Mouse (Mus musculus): ENCODE results near the gene Hdac8. TPM values are rescaled to one million over a fixed set of nuclear protein-coding genes. Genes with fewer than 3 reads are reported as not detected.

Gene Hdac8
- polyA plus RNA-seq, 1 experiment from 2014 or later: 9.9 TPM

DNA sequence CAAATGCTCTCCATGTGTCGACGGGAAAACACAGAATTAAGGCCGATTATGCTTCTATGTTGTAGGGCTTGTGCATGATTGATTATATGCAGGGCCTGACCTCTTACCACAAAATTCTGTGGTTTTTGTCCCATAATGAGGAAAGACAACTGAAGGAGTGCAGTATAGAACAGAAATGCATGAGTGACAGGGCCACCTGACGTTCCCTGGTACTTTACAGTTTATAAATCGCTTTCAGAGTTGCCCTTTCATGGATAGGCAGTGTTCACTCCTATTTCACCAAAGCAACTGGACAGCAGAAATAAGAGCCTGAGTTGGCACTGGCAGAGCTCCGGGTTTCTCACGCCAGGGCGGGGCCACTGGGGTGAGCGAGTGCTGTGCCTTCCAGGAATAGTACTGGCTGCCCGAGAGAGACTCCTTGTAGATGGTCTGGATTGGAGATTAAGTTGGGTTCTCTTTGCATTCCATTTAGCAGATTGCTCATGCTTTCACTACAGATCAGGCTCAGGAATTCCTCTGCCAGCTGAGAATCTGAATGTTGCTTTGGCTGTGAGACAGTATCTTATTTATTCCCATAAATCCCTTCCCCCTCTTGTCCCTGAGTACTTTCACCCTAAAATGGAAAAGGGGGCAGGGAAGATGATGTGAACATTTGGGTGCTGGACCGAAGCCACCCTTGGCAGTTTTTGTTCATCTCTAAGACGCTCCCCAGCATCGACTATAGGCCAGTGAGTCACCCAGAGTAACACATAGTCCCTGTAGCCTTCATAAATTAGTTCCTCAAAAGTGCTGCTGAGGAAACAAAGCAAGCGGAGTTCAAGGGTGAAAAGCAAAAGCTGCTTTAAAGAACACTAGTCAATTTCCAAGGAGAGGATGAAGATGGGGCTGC lies 155.1 kb downstream of the Hdac8 start:
- Histone ChIP-seq H3K27me3 (ENCODE audit: insufficient read depth, low read length) (no peaks in the 10 kb centered on the region), H3K27ac (no peak overlapping the region), H3K4me3 (replicated peaks; ENCODE audit: low read depth, low read length) (no peak overlapping the region), H3K36me3 (ENCODE audit: insufficient read depth, low read length) (no peaks in the 10 kb centered on the region), H3K9me3 (replicated peaks; ENCODE audit: low read length) (no peaks in the 10 kb centered on the region), H3K4me2 (ENCODE audit: low read length) (no peak overlapping the region), H3K9ac (ENCODE audit: low read depth, low read length) (no peak overlapping the region), H3K4me1 (replicated peaks; ENCODE audit: insufficient read depth, low read length) (no peaks in the 10 kb centered on the region)
- 69% methylated on average over 14 of the region's 14 CpGs for WGBS
- no peak for TF ChIP-seq CTCF (IDR thresholded peaks at IDR 0.05; ENCODE audit: low read depth)
- ATAC-seq (replicated peaks; ENCODE audit: low FRiP score, low read depth): no peak
- peak; percentile 16 for DNase-seq (ENCODE audit: low spot score)

DNA sequence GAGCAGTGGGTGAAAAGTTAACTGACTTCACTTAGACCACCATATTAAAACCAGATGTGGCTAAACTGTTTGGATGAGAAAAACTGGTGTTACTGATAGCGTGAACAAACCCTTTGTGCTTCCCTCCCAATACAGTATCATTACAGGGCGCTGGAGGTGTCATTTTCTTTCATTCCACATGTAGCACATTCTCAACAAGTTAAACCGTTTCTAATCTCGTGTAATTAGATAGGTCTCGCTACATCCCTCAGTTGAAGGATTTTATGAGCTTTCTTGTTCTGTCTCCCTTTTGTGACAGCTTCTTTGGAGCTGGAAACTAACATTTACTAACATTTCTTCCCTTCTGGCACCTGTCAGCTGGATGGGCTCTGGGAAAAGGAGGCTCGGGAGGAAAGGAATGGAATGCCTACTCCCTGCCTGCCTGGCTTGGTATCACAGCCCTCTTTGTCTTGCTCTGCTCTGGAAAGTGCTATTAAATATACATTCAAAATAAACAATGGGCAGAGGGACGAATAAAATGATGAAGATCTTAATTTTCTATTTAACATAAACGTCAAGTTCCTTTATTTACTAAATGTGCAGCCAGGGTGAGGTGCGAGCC lies 156.2 kb downstream of the Hdac8 start:
- DNase-seq (ENCODE audit: low spot score): peak; percentile 53
- no peak overlapping the region for H3K4me2 ChIP-seq (ENCODE audit: low read length)
- ATAC-seq (replicated peaks; ENCODE audit: low FRiP score, low read depth): no peak
- no peaks in the 10 kb centered on the region for H3K9me3 ChIP-seq (replicated peaks; ENCODE audit: low read length)
- no peak overlapping the region for H3K27ac ChIP-seq
- TF ChIP-seq CTCF (IDR thresholded peaks at IDR 0.05; ENCODE audit: low read depth): no peak
- H3K9ac ChIP-seq (ENCODE audit: low read depth, low read length): no peak overlapping the region
- no peaks in the 10 kb centered on the region for H3K27me3 ChIP-seq (ENCODE audit: insufficient read depth, low read length)
- H3K4me1 ChIP-seq (replicated peaks; ENCODE audit: insufficient read depth, low read length): no peaks in the 10 kb centered on the region
- no peak overlapping the region for H3K4me3 ChIP-seq (replicated peaks; ENCODE audit: low read depth, low read length)
- H3K36me3 ChIP-seq (ENCODE audit: insufficient read depth, low read length): no peaks in the 10 kb centered on the region
- WGBS: 52% methylated on average over 9 of the region's 9 CpGs

DNA sequence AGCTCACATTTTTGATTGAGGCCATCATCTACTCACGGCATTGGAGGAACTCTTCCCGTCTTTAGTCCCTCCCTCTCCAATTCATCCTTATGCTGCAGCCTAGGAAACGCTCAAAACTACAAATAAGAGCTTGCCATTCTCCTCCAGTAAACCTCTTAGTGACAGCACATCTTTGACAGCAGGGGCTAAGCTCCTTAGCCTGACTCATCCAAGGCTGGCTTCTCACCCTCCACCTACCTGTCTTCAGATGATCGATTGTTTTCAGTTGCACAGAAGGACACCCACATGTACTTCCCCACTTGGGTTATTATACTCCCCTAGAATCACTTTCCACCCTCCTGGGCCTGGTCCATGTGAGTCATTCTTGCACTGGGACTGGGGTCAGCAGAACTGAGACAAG lies 163.5 kb downstream of the Hdac8 start:
- ATAC-seq (replicated peaks; ENCODE audit: low FRiP score, low read depth): no peak
- no peak overlapping the region for H3K9ac ChIP-seq (ENCODE audit: low read depth, low read length)
- no peak overlapping the region for H3K4me3 ChIP-seq (replicated peaks; ENCODE audit: low read depth, low read length)
- 72% methylated on average over 4 of the region's 4 CpGs for WGBS
- no peak for TF ChIP-seq CTCF (IDR thresholded peaks at IDR 0.05; ENCODE audit: low read depth)
- H3K9me3 ChIP-seq (replicated peaks; ENCODE audit: low read length): no peaks in the 10 kb centered on the region
- no peak overlapping the region for H3K27ac ChIP-seq
- no peak overlapping the region for H3K4me2 ChIP-seq (ENCODE audit: low read length)
- H3K4me1 ChIP-seq (replicated peaks; ENCODE audit: insufficient read depth, low read length): no peaks in the 10 kb centered on the region
- no peaks in the 10 kb centered on the region for H3K36me3 ChIP-seq (ENCODE audit: insufficient read depth, low read length)
- DNase-seq (ENCODE audit: low spot score): no peak
- no peaks in the 10 kb centered on the region for H3K27me3 ChIP-seq (ENCODE audit: insufficient read depth, low read length)

DNA sequence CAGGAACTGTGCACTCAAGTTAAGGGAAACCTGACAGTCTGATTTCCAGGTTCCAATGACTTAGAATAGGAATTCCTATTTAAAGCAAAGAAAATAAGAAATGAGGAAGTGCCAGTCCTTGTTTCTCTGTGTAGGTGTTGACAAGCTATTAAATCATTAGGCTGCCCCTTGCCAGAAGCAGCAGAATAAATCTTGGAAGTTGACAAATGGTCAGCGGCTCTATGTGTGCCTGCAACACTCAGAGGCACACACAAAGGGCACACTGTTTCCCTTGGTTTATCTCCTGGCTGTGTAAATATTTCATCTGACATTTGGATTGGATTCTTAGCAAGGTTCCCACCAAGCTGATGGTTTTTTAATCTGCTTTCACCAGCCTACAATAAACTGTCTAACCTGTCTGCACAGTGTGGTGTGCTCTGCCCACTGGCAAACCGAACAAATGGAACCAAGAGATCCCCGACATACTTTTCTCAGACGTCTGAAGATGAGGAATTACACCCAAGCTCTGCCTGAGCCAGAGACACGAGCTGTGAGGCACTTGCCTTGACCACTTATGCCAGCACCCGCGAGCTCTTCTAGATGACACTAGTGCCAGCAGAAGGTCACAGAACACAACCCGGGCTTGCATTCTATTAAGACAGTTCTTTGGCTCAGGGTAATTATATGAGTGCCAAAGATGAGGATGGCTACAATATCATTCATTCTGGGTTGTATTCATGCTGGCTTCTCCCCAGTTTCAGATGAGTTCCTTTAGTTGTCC lies 165.6 kb downstream of the Hdac8 start:
- no peak for TF ChIP-seq CTCF (IDR thresholded peaks at IDR 0.05; ENCODE audit: low read depth)
- ATAC-seq (replicated peaks; ENCODE audit: low FRiP score, low read depth) (no peak), DNase-seq (ENCODE audit: low spot score) (peak; percentile 40)
- no peak overlapping the region for H3K4me3 ChIP-seq (replicated peaks; ENCODE audit: low read depth, low read length)
- H3K27me3 ChIP-seq (ENCODE audit: insufficient read depth, low read length): no peaks in the 10 kb centered on the region
- no peak overlapping the region for H3K27ac ChIP-seq
- H3K9me3 ChIP-seq (replicated peaks; ENCODE audit: low read length): no peaks in the 10 kb centered on the region
- H3K4me2 ChIP-seq (ENCODE audit: low read length): no peak overlapping the region
- WGBS: 43% methylated on average over 8 of the region's 8 CpGs
- no peaks in the 10 kb centered on the region for H3K36me3 ChIP-seq (ENCODE audit: insufficient read depth, low read length)
- no peak overlapping the region for H3K9ac ChIP-seq (ENCODE audit: low read depth, low read length)
- no peaks in the 10 kb centered on the region for H3K4me1 ChIP-seq (replicated peaks; ENCODE audit: insufficient read depth, low read length)

DNA sequence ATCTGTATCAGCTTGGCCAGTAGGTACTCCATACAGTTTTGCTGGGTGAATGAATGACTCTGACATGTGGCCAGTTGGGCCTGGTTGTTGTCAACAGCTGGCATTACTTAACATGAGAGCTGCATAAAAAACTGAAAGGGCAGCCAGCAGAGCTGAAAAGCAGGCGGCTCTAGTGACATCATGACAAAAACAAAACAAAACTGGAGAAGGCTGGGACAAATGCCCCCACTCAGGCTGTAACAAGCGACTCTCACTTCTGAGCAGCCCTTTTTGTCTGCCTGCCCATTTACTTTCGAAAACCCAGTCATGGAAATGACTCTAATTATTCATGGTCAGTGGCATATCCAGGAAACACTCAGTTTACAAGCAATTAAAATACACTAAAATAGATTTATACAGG lies 185.5 kb downstream of the Hdac8 start:
- 41% methylated on average over 3 of the region's 3 CpGs for WGBS
- Histone ChIP-seq H3K4me3 (replicated peaks; ENCODE audit: low read depth, low read length) (no peak overlapping the region), H3K4me2 (ENCODE audit: low read length) (no peak overlapping the region), H3K9me3 (replicated peaks; ENCODE audit: low read length) (no peaks in the 10 kb centered on the region), H3K9ac (ENCODE audit: low read depth, low read length) (no peak overlapping the region), H3K27me3 (ENCODE audit: insufficient read depth, low read length) (no peaks in the 10 kb centered on the region), H3K27ac (no peak overlapping the region), H3K36me3 (ENCODE audit: insufficient read depth, low read length) (no peaks in the 10 kb centered on the region), H3K4me1 (replicated peaks; ENCODE audit: insufficient read depth, low read length) (no peaks in the 10 kb centered on the region)
- TF ChIP-seq CTCF (IDR thresholded peaks at IDR 0.05; ENCODE audit: low read depth): no peak
- ATAC-seq (replicated peaks; ENCODE audit: low FRiP score, low read depth): peak; percentile 68
- peak; percentile 72 for DNase-seq (ENCODE audit: low spot score)

DNA sequence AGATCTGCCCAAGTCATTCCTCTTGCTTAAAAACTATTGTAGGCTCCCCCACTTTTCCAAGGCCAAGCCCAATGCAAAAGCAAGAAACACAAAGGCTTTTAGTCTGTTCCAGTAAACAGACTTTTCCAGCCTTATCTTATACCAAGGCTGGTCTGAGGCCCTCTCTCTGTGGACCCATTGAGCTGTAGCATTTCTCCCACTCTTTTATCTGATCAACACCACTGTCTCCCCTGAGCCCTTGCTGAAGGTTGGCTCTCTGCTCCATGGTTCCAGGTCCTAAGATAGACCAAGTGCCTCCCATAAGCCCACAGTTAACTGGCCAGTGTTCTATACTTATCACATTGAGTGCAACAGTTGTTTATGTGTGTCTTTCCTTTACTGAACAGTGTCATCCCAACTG lies 185.9 kb downstream of the Hdac8 start:
- Histone ChIP-seq H3K36me3 (ENCODE audit: insufficient read depth, low read length) (no peaks in the 10 kb centered on the region), H3K9ac (ENCODE audit: low read depth, low read length) (no peak overlapping the region), H3K4me3 (replicated peaks; ENCODE audit: low read depth, low read length) (no peak overlapping the region), H3K4me2 (ENCODE audit: low read length) (no peak overlapping the region), H3K27me3 (ENCODE audit: insufficient read depth, low read length) (no peaks in the 10 kb centered on the region), H3K4me1 (replicated peaks; ENCODE audit: insufficient read depth, low read length) (no peaks in the 10 kb centered on the region), H3K27ac (no peak overlapping the region), H3K9me3 (replicated peaks; ENCODE audit: low read length) (no peaks in the 10 kb centered on the region)
- no peak for DNase-seq (ENCODE audit: low spot score)
- no peak for TF ChIP-seq CTCF (IDR thresholded peaks at IDR 0.05; ENCODE audit: low read depth)
- no peak for ATAC-seq (replicated peaks; ENCODE audit: low FRiP score, low read depth)

Measured in kidney, postnatal 0 days (tissue).